Mouse (Mus musculus): ENCODE data around the gene Gm34653.
"Not testable (repeated sequence)": the region's sequence is repeated elsewhere in the genome, so short reads cannot be mapped to it uniquely, and the experiment has no call there.

The Gm34653 gene

GRCm38 (mm10) chr2:34815893-34816292, 16.9 kb upstream of the Gm34653 start:
- DNase-seq (ENCODE audit: low read depth, low spot score): not testable (repeated sequence)

- no peak for DNase-seq (ENCODE audit: low read depth, low spot score)
Measured at GRCm38 (mm10) chr2:34818492-34818891, 14.3 kb upstream of the Gm34653 start.

GRCm38 (mm10) chr2:34825827-34826459, 6.9 kb upstream of the Gm34653 start, which contains the start of gene Fbxw2:
Gene Fbxw2 (minus strand): TSS chr2:34826311.
- DNase-seq (ENCODE audit: low read depth, low spot score): peak; percentile 93

GRCm38 (mm10) chr2:34826460-34827231, 6.2 kb upstream of the Gm34653 start:
- DNase-seq (ENCODE audit: low read depth, low spot score): no peak

- no peak for DNase-seq (ENCODE audit: low read depth, low spot score)
Measured at GRCm38 (mm10) chr2:34827591-34827990, 5.2 kb upstream of the Gm34653 start.

- DNase-seq (ENCODE audit: low read depth, low spot score): no peak
Measured at GRCm38 (mm10) chr2:34828026-34828425, 4.8 kb upstream of the Gm34653 start.

- not testable (repeated sequence) for DNase-seq (ENCODE audit: low read depth, low spot score)
Measured at GRCm38 (mm10) chr2:34830066-34830465, 2.7 kb upstream of the Gm34653 start.

- no peak for DNase-seq (ENCODE audit: low read depth, low spot score)
Measured at GRCm38 (mm10) chr2:34833624-34834023, 817 bp downstream of the Gm34653 start.

- DNase-seq (ENCODE audit: low read depth, low spot score): no peak
Measured at GRCm38 (mm10) chr2:34835669-34836068, 2.9 kb downstream of the Gm34653 start.

- DNase-seq (ENCODE audit: low read depth, low spot score): not testable (repeated sequence)
Measured at GRCm38 (mm10) chr2:34840143-34840542, 7.3 kb downstream of the Gm34653 start.

- DNase-seq (ENCODE audit: low read depth, low spot score): no peak
Measured at GRCm38 (mm10) chr2:34841706-34842105, 8.9 kb downstream of the Gm34653 start.

GRCm38 (mm10) chr2:34843211-34843939, 10.6 kb downstream of the Gm34653 start:
- DNase-seq (ENCODE audit: low read depth, low spot score): no peak

GRCm38 (mm10) chr2:34847702-34848101, 14.9 kb downstream of the Gm34653 start:
- DNase-seq (ENCODE audit: low read depth, low spot score): no peak

GRCm38 (mm10) chr2:34855265-34855664, 22.5 kb downstream of the Gm34653 start:
- DNase-seq (ENCODE audit: low read depth, low spot score): no peak

- DNase-seq (ENCODE audit: low read depth, low spot score): no peak
Measured at GRCm38 (mm10) chr2:34857728-34858127, 24.9 kb downstream of the Gm34653 start.

- DNase-seq (ENCODE audit: low read depth, low spot score): no peak
Measured at GRCm38 (mm10) chr2:34869680-34870079, 36.9 kb downstream of the Gm34653 start.

GRCm38 (mm10) chr2:34870520-34871474, 38.0 kb downstream of the Gm34653 start:
- peak; percentile 100 for DNase-seq (ENCODE audit: low read depth, low spot score)

GRCm38 (mm10) chr2:34874271-34874670, 41.5 kb downstream of the Gm34653 start, which contains the start of gene Cutal:
Gene Cutal (plus strand): TSS chr2:34874396.
- DNase-seq (ENCODE audit: low read depth, low spot score): no peak

- no peak for DNase-seq (ENCODE audit: low read depth, low spot score)
Measured at GRCm38 (mm10) chr2:34874816-34875345, 42.1 kb downstream of the Gm34653 start, which contains the start of gene Psmd5. Gene Psmd5 (minus strand): TSS chr2:34874968.

GRCm38 (mm10) chr2:34880054-34880453, 47.2 kb downstream of the Gm34653 start:
- no peak for DNase-seq (ENCODE audit: low read depth, low spot score)

- no peak for DNase-seq (ENCODE audit: low read depth, low spot score)
Measured at GRCm38 (mm10) chr2:34882757-34883156, 50.0 kb downstream of the Gm34653 start.

All from mesoderm, embryonic 11.5 days (tissue).